Mouse (Mus musculus): ENCODE measurements at regions not wholly inside any gene's neighbourhood (a gene's known extent, or its start where the extent isn't known, plus 50 kb on each side); places are given as distances from the start of the nearest gene placed in this dataset.
"Not testable (repeated sequence)": the region's sequence is repeated elsewhere in the genome, so short reads cannot be mapped to it uniquely, and the experiment has no call there.

GRCm38 (mm10) chr1:95468772-95469171 is 155.3 kb downstream of the Fam174a start:
- Histone ChIP-seq H3K36me3 (replicated peaks) (no peaks in the 10 kb centered on the region), H3K4me1 (replicated peaks) (no peaks in the 10 kb centered on the region), H3K27ac (replicated peaks) (no peak overlapping the region), H3K9ac (no peak overlapping the region), H3K27me3 (no peaks in the 10 kb centered on the region), H3K4me3 (replicated peaks) (no peak overlapping the region), H3K9me3 (replicated peaks) (no peaks in the 10 kb centered on the region), H3K4me2 (no peak overlapping the region)
- no peak for ATAC-seq (ENCODE audit: insufficient read depth)
- 49% methylated on average over 2 of the region's 2 CpGs for WGBS (ENCODE audit: insufficient replicate concordance)

- Histone ChIP-seq H3K4me2 (no peak overlapping the region), H3K4me1 (replicated peaks) (no peaks in the 10 kb centered on the region), H3K27me3 (no peaks in the 10 kb centered on the region), H3K4me3 (replicated peaks) (no peak overlapping the region), H3K27ac (replicated peaks) (no peak overlapping the region), H3K36me3 (replicated peaks) (no peaks in the 10 kb centered on the region), H3K9ac (no peak overlapping the region), H3K9me3 (replicated peaks) (no peaks in the 10 kb centered on the region)
- 53% methylated on average over 1 of the region's 1 CpGs for WGBS (ENCODE audit: insufficient replicate concordance)
- ATAC-seq (ENCODE audit: insufficient read depth), result no peak
Observed at GRCm38 (mm10) chr1:95470491-95470890, 157.1 kb downstream of the Fam174a start.

- no peaks in the 10 kb centered on the region for H3K4me1 ChIP-seq (replicated peaks)
Observed at GRCm38 (mm10) chr1:95493004-95493403, 174.4 kb downstream of the St8sia4 start.

GRCm38 (mm10) chr1:95500671-95501070 is 166.7 kb downstream of the St8sia4 start:
- not testable (repeated sequence) for H3K4me2 ChIP-seq; H3K9me3 ChIP-seq (replicated peaks); H3K36me3 ChIP-seq (replicated peaks); H3K4me1 ChIP-seq (replicated peaks); ATAC-seq (ENCODE audit: insufficient read depth); H3K9ac ChIP-seq; H3K27ac ChIP-seq (replicated peaks); H3K4me3 ChIP-seq (replicated peaks); H3K27me3 ChIP-seq

More at GRCm38 (mm10) chr1:95493004-95493403, 174.4 kb downstream of the St8sia4 start:
- no peaks in the 10 kb centered on the region for H3K9me3 ChIP-seq (replicated peaks)
- H3K36me3 ChIP-seq (replicated peaks), result no peaks in the 10 kb centered on the region
- no peak overlapping the region for H3K9ac ChIP-seq
- H3K27ac ChIP-seq (replicated peaks), result no peak overlapping the region
- H3K27me3 ChIP-seq, result no peaks in the 10 kb centered on the region
- no peak overlapping the region for H3K4me3 ChIP-seq (replicated peaks)
- ATAC-seq (ENCODE audit: insufficient read depth), result no peak
- H3K4me2 ChIP-seq, result no peak overlapping the region

GRCm38 (mm10) chr1:95508718-95509117 is 158.7 kb downstream of the St8sia4 start:
- WGBS (ENCODE audit: insufficient replicate concordance), result 72% methylated on average over 2 of the region's 2 CpGs
- ATAC-seq (ENCODE audit: insufficient read depth), result no peak
- no peak overlapping the region for H3K27ac ChIP-seq (replicated peaks)

GRCm38 (mm10) chr1:95528726-95529125 is 138.6 kb downstream of the St8sia4 start:
- H3K27ac ChIP-seq (replicated peaks), result no peak overlapping the region
- H3K4me2 ChIP-seq, result no peak overlapping the region
- WGBS (ENCODE audit: insufficient replicate concordance), result 34% methylated on average over 4 of the region's 4 CpGs
- no peak overlapping the region for H3K9ac ChIP-seq
- no peak for ATAC-seq (ENCODE audit: insufficient read depth)
- H3K4me1 ChIP-seq (replicated peaks), result no peaks in the 10 kb centered on the region
- H3K4me3 ChIP-seq (replicated peaks), result no peak overlapping the region
- H3K9me3 ChIP-seq (replicated peaks), result no peaks in the 10 kb centered on the region
- H3K36me3 ChIP-seq (replicated peaks), result no peaks in the 10 kb centered on the region
- no peaks in the 10 kb centered on the region for H3K27me3 ChIP-seq

More at GRCm38 (mm10) chr1:95508718-95509117, 158.7 kb downstream of the St8sia4 start:
- H3K4me3 ChIP-seq (replicated peaks), result no peak overlapping the region
- H3K27me3 ChIP-seq, result no peaks in the 10 kb centered on the region
- H3K9me3 ChIP-seq (replicated peaks), result no peaks in the 10 kb centered on the region
- no peak overlapping the region for H3K9ac ChIP-seq
- no peak overlapping the region for H3K4me2 ChIP-seq
- H3K36me3 ChIP-seq (replicated peaks), result no peaks in the 10 kb centered on the region
- no peaks in the 10 kb centered on the region for H3K4me1 ChIP-seq (replicated peaks)

GRCm38 (mm10) chr1:95531017-95531416 is 136.4 kb downstream of the St8sia4 start:
- no peaks in the 10 kb centered on the region for H3K27me3 ChIP-seq
- WGBS (ENCODE audit: insufficient replicate concordance), result 49% methylated on average over 3 of the region's 3 CpGs
- H3K9me3 ChIP-seq (replicated peaks), result no peaks in the 10 kb centered on the region
- no peak overlapping the region for H3K27ac ChIP-seq (replicated peaks)
- no peaks in the 10 kb centered on the region for H3K4me1 ChIP-seq (replicated peaks)
- H3K4me3 ChIP-seq (replicated peaks), result no peak overlapping the region
- H3K4me2 ChIP-seq, result no peak overlapping the region
- no peak for ATAC-seq (ENCODE audit: insufficient read depth)
- H3K36me3 ChIP-seq (replicated peaks), result no peaks in the 10 kb centered on the region
- H3K9ac ChIP-seq, result no peak overlapping the region

Measured in liver, embryonic 15.5 days (tissue).